Mouse (Mus musculus) erythroblast, adult 5-6 weeks (primary cell): ENCODE results near the gene Hspd1. TPM values are rescaled to one million over a fixed set of nuclear protein-coding genes. Genes with fewer than 3 reads are reported as not detected.

ENCODE experiments used
- ATAC-seq: replicated peaks from 2 replicates; pipeline ENCODE4 v1.8.0; 2016; ENCODE audit warnings: moderate number of reproducible peaks, mild to moderate bottlenecking, moderate TSS enrichment, inconsistent platforms; ENCODE audit not compliant: poor library complexity, low FRiP score, severe bottlenecking
- total RNA-seq, 2 experiments: library from RNA; stranded (forward) in 1 of 2; stranded (reverse) in 1 of 2; fragments of 150-400 nt in 1 of 2; fragments of 200-764, 138-1000 nt in 1 of 2; gene quantifications; 2 replicates each; pipeline versions ENCODE4 v1.2.3 to v1.2.4; 2015 to 2017; ENCODE audit warnings: low replicate concordance in 2 of 2

Gene Hspd1
- total RNA-seq, 2 experiments from 2014 or later, result 55.1 to 56.1 TPM

GRCm38 (mm10) chr1:55051671-55052070 is 36.4 kb downstream of the Hspd1 start:
- no peak for ATAC-seq

- no peak for ATAC-seq
Measured at GRCm38 (mm10) chr1:55048841-55049587, 39.0 kb downstream of the Hspd1 start.

GRCm38 (mm10) chr1:55043164-55043563 is 44.9 kb downstream of the Hspd1 start:
- ATAC-seq, result no peak

GRCm38 (mm10) chr1:55042246-55042645 is 45.8 kb downstream of the Hspd1 start:
- ATAC-seq, result no peak

- ATAC-seq, result peak; percentile 91
Measured at GRCm38 (mm10) chr1:55041691-55042090, 46.4 kb downstream of the Hspd1 start.

GRCm38 (mm10) chr1:55039944-55040343 is 48.1 kb downstream of the Hspd1 start:
- ATAC-seq, result no peak

- ATAC-seq, result no peak
Measured at GRCm38 (mm10) chr1:55031026-55031779, 56.8 kb downstream of the Hspd1 start.

- ATAC-seq, result no peak
Measured at GRCm38 (mm10) chr1:55029446-55029845, 58.6 kb downstream of the Hspd1 start.

- ATAC-seq, result no peak
Measured at GRCm38 (mm10) chr1:55028512-55029249, 59.4 kb downstream of the Hspd1 start.

GRCm38 (mm10) chr1:55027966-55028365 is 60.1 kb downstream of the Hspd1 start:
- ATAC-seq, result no peak

Other genes starting within 250 kb of the Hspd1 start
- gene Ankrd44, start 161.9 kb downstream of the Hspd1 start, total RNA-seq (2015; ENCODE audit: low replicate concordance), result 29.7 and 41.7 TPM in 2 replicates
- gene Ankrd44, start 161.9 kb downstream of the Hspd1 start, total RNA-seq (2017; ENCODE audit: low replicate concordance), result 18.0 and 26.7 TPM in 2 replicates
- 151 and 155 TPM in 2 replicates for gene Sf3b1, start 60.8 kb downstream of the Hspd1 start, total RNA-seq (2015; ENCODE audit: low replicate concordance)
- gene Sf3b1, start 60.8 kb downstream of the Hspd1 start, total RNA-seq (2017; ENCODE audit: low replicate concordance), result 196 and 224 TPM in 2 replicates
- 16.3 and 27.3 TPM in 2 replicates for gene Coq10b, start 35.5 kb downstream of the Hspd1 start, total RNA-seq (2015; ENCODE audit: low replicate concordance)
- gene Coq10b, start 35.5 kb downstream of the Hspd1 start, total RNA-seq (2017; ENCODE audit: low replicate concordance), result 24.2 and 35.4 TPM in 2 replicates
- 62.9 and 95.7 TPM in 2 replicates for gene Hspe1, start 111 bp downstream of the Hspd1 start, total RNA-seq (2015; ENCODE audit: low replicate concordance)
- 41.5 and 52.0 TPM in 2 replicates for gene Hspe1, start 111 bp downstream of the Hspd1 start, total RNA-seq (2017; ENCODE audit: low replicate concordance)
- 19.4 and 28.6 TPM in 2 replicates for gene Mob4, start 43.0 kb upstream of the Hspd1 start, total RNA-seq (2015; ENCODE audit: low replicate concordance)
- 27.2 and 40.0 TPM in 2 replicates for gene Mob4, start 43.0 kb upstream of the Hspd1 start, total RNA-seq (2017; ENCODE audit: low replicate concordance)
- gene Rftn2, start 138.5 kb upstream of the Hspd1 start, total RNA-seq (2015; ENCODE audit: low replicate concordance), result not detected in 2 replicates
- gene Rftn2, start 138.5 kb upstream of the Hspd1 start, total RNA-seq (2017; ENCODE audit: low replicate concordance), result 0.17 TPM in 1 of 2 replicates, not detected in the other
- 2.1 and 2.3 TPM in 2 replicates for gene Mars2, start 148.9 kb upstream of the Hspd1 start, total RNA-seq (2015; ENCODE audit: low replicate concordance)
- gene Mars2, start 148.9 kb upstream of the Hspd1 start, total RNA-seq (2017; ENCODE audit: low replicate concordance), result 1.7 and 2.0 TPM in 2 replicates